Mouse (Mus musculus) neural tube, postnatal 0 days (tissue): ENCODE results near the gene Cybc1. TPM values are rescaled to one million over a fixed set of nuclear protein-coding genes. Genes with fewer than 3 reads are reported as not detected.

Experiments
- polyA plus RNA-seq: library from polyadenylated mRNA; unstranded; fragments of >200 nt; fragmentation: Nextera tagmentation; extraction: Ambion mirVana; gene quantifications from 2 replicates; pipeline ENCODE4 v1.2.1, GENCODE M21; 2015

Gene Cybc1
- polyA plus RNA-seq = 24.0 and 25.7 TPM in 2 replicates

DNA sequence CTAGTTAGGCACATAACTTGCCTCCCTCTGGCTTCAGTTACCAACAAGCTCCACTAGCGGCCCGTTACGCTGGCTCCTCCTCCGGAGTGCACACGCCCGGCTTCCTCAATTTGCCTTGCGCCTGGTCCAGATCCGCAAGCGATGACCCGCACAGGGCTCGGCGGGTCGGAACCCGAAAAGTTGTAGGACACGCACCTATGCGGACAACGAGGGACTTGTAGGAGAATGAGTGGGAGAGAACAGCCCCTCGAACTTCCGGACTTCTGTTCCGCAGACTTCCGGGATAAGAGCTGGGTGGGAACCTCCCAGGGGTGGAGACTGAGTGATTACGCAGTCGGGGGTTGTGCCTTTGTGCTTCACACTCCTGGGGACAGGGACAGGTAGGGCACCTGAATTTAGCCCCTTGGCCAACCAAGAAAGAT, at the start of gene Cybc1:
TSS of gene Cybc1 (minus strand) at position 305 of the 422 bp plus-strand sequence.

GRCm38 (mm10) chr11:121259160-121260100, 30.3 kb upstream of the Cybc1 start, which contains the start of gene Foxk2:
Gene Foxk2 (plus strand): TSS chr11:121259990.

GRCm38 (mm10) chr11:121236564-121237344, 7.6 kb upstream of the Cybc1 start, which contains the start of gene Narf:
Gene Narf (plus strand): TSS chr11:121237253.

DNA sequence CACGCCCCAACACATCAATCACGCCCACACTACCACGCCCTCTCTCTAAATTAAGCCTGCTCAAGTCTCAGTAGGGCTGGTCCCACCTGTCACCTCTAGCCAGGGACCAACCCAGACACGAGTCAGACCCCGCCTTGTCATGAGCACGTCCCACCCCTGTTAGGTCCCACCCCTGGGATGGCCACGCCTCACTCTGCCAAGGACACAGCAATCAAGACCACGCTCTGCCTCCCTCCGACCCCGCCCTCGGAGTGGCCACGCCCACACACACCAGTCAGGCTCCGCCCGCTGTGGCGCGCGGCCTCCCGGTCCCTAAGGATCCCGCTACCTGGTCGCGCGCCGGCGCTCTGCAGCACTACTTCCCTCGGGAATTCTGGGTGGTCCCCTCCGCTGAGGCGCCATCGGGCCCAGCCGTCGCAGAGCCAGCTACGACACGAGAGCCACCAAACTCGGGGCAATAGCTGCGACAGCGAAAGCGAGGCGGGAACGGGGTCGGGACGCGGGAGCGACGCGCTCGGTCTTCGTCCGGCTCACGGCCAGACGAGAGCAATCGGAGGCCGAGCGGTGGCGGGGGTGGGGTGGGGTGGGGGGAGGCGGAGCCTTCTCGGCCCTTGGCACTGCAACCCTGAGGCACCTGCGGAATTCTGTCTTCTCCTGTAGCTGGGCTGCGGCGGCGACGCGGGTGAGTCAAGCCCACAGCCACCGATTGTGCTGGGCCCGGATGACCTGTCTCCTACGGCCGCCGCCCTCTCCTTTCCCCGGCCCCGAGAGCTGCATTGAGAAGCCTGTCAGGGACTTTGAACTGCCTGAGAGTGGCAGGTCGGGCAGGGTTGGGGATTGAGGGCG, 24.7 kb downstream of the Cybc1 start, which contains the start of the genes Hexdc and Ogfod3:
TSS of gene Hexdc (plus strand) at position 273 of the 846 bp plus-strand sequence.
TSS of gene Ogfod3 (minus strand) at position 551 of the 846 bp plus-strand sequence.

Other genes starting within 250 kb of the Cybc1 start
- gene Csnk1d, start 238.0 kb downstream of the Cybc1 start, polyA plus RNA-seq = 87.4 and 94.5 TPM in 2 replicates
- 0.18 TPM in 1 of 2 replicates, not detected in the other for gene Cd7, start 189.9 kb downstream of the Cybc1 start, polyA plus RNA-seq
- not detected in 2 replicates for gene Sectm1b, start 165.8 kb downstream of the Cybc1 start, polyA plus RNA-seq
- gene Sectm1a, start 148.1 kb downstream of the Cybc1 start, polyA plus RNA-seq = 0.26 and 0.50 TPM in 2 replicates
- gene Tex19.2, start 110.6 kb downstream of the Cybc1 start, polyA plus RNA-seq = not detected in 2 replicates
- gene Tex19.1, start 83.2 kb downstream of the Cybc1 start, polyA plus RNA-seq = 0.09 TPM in 1 of 2 replicates, not detected in the other
- gene Uts2r, start 69.1 kb downstream of the Cybc1 start, polyA plus RNA-seq = 0.72 and 0.88 TPM in 2 replicates
- gene Hexdc, start 24.9 kb downstream of the Cybc1 start, polyA plus RNA-seq = 35.7 and 46.1 TPM in 2 replicates
- gene Ogfod3, start 24.6 kb downstream of the Cybc1 start, polyA plus RNA-seq = 36.1 and 39.1 TPM in 2 replicates
- 34.3 and 34.8 TPM in 2 replicates for gene Narf, start 7.9 kb upstream of the Cybc1 start, polyA plus RNA-seq
- 17.5 and 23.6 TPM in 2 replicates for gene Foxk2, start 30.7 kb upstream of the Cybc1 start, polyA plus RNA-seq
- gene Wdr45b, start 125.1 kb upstream of the Cybc1 start, polyA plus RNA-seq = 77.1 and 83.8 TPM in 2 replicates
- gene Rab40b, start 158.9 kb upstream of the Cybc1 start, polyA plus RNA-seq = 18.7 and 20.6 TPM in 2 replicates
- gene Fn3krp, start 192.1 kb upstream of the Cybc1 start, polyA plus RNA-seq = 9.6 and 9.7 TPM in 2 replicates
- 8.4 and 10.3 TPM in 2 replicates for gene Fn3k, start 205.6 kb upstream of the Cybc1 start, polyA plus RNA-seq
- gene Tbcd, start 222.6 kb upstream of the Cybc1 start, polyA plus RNA-seq = 51.1 and 51.7 TPM in 2 replicates